ENCODE assay signal across 25 mouse cellular contexts in the genomic region with DNA sequence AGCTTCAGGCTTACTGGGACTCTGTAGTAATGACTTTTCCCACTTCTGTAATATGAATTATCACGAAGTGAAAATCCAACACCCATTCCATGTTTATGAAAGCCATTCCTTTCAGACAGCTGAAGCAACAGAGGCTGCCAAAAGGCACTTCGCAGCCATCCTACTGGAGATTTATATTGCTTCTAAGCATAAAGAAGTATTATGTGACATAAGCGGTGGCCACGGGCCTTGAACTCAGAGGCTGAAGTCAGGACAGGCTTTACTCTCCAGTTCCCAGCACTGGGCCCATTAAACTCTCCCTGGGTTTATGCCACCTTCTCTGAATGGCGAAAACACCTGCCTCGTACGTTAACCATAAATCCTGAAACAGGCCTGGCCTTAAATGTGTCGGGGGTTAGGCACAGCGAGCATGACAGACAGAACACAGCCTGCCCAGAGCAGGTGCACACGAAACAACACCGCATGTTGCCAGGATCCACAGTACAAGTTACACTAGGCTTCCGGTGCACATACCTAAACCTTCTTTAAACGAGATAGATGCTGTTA.
"Had no signal": no experiment of that assay in that cellular context is flagged by ENCODE, and none has a peak within 500 bp of the region (broad histone marks: within the 10 kb centered on the region; RNA-seq: fewer than 3 reads in every experiment).

No protein-coding gene starts in this region.

- H3K4me3 ChIP-seq: heart, embryonic 10.5 days; heart, embryonic 12.5 days; hindbrain, embryonic 10.5 days; hindbrain, embryonic 12.5 days; intestine, embryonic 15.5 days; left cerebral cortex, adult 2 months; liver, embryonic 13.5 days; liver, embryonic 15.5 days had no signal

- H3K27ac ChIP-seq: heart, embryonic 10.5 days; hindbrain, embryonic 10.5 days; hindbrain, embryonic 12.5 days; hindbrain, embryonic 14.5 days; intestine, embryonic 15.5 days; left cerebral cortex, adult 2 months; liver, embryonic 13.5 days; liver, embryonic 15.5 days had no signal

- H3K36me3 ChIP-seq: heart, embryonic 12.5 days; hindbrain, embryonic 12.5 days; liver, embryonic 15.5 days had no signal

- ATAC-seq: hindbrain, embryonic 16.5 days; inflammation-experienced regulatory T-cells, adult 6 months; intestine, embryonic 15.5 days; intestine, postnatal 0 days; liver, postnatal 0 days had no signal

- H3K4me1 ChIP-seq: hindbrain, embryonic 10.5 days; hindbrain, embryonic 12.5 days; liver, embryonic 15.5 days had no signal

- H3K27me3 ChIP-seq: heart, embryonic 12.5 days; hindbrain, embryonic 12.5 days; intestine, embryonic 15.5 days; liver, embryonic 13.5 days; liver, embryonic 15.5 days had no signal

- H3K9ac ChIP-seq: heart, embryonic 12.5 days; hindbrain, embryonic 12.5 days; hindbrain, embryonic 14.5 days; intestine, embryonic 15.5 days; liver, embryonic 13.5 days; liver, embryonic 15.5 days; liver, postnatal 0 days had no signal

- H3K4me2 ChIP-seq: heart, embryonic 12.5 days; hindbrain, embryonic 12.5 days; hindbrain, embryonic 14.5 days; intestine, embryonic 15.5 days; liver, embryonic 11.5 days; liver, embryonic 13.5 days; liver, embryonic 15.5 days had no signal

- DNase-seq: gastrocnemius, postnatal 14 days; gastrocnemius, postnatal 36 days; heart, adult 18-20 months; heart, postnatal 10 days; heart, postnatal 4 days; kidney, adult 18-20 months; kidney, adult 8-10 months; kidney, postnatal 10 days; kidney, postnatal 25 days; layer of hippocampus, adult 9-11 months; liver; liver, embryonic 13.5 days; liver, postnatal 0 days had no signal

- H3K9me3 ChIP-seq: heart, embryonic 10.5 days; intestine, embryonic 15.5 days; liver, embryonic 15.5 days had no signal
